Mouse (Mus musculus) heart, postnatal 14 days (tissue): ENCODE data around the gene Mroh2a. TPM values are rescaled to one million over a fixed set of nuclear protein-coding genes. Genes with fewer than 3 reads are reported as not detected.

Experiments used
- DNase-seq, 2 experiments: peaks; one replicate each; pipeline ENCODE4 v3.0.0; 2021 to 2022
- intact Hi-C: fragments of 180-260 bp; cut with DNase I; formaldehyde crosslinking; loops from one replicate; pipeline ENCODE4 v1.15.1; 2025
- total RNA-seq, 2 experiments: library from RNA; stranded (reverse); gene quantifications; 2 replicates each; pipeline ENCODE4 v1.2.3; 2021

Mroh2a gene
- total RNA-seq, 2 experiments from 2014 or later, result 0.07 to 0.15 TPM

GRCm38 (mm10) chr1:88286136-88286845 lies 59.5 kb downstream of the Mroh2a start:
- no peak for DNase-seq
- intact Hi-C loops, result no loop called here

DNA sequence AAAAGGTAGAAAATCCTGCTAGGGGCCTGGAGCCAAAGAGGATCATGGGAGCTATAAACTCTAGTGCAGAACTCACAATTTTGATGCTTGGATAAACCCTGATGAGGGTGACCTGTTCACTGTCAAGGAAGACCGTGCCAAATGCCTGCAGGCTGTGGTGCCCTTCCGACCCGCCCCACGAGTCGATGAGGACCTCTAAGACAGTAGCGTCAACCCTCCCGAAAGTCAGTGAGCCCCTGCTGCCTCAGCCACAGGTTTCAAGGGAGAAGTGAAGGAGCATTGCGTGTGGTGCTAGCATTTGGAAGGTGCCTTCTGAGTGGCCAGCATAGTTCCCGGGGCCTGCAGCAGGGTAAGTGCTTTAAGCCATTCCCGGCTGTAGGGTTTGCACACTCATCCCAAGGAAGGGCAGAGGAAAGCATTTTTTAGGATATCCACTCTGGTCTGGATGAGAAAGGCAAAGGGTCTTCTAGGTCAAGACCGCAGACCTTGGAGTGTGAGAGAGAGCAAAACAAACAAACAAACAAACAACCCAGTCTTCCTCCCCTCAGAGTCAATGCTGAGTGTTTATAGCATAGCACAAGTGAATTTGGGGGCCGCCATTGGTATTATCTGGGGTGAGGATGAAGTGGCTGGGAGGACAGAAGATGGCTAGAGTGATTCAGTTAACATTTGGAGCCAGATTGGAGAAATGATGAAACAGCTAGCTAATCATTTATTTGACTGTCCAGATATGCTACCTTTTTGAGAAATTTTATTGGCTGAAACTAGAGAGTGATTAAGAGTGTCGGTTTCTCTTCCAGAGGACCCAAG lies 60.3 kb downstream of the Mroh2a start:
- no peak for DNase-seq
- intact Hi-C loops, result no loop called here

- intact Hi-C loops, result no loop called here
- DNase-seq, result peak in 1 of 2 experiments; percentile 78
These were observed 60.9 kb downstream of the Mroh2a start for GRCm38 (mm10) chr1:88287697-88287980.

- DNase-seq, result no peak
- intact Hi-C loops, result no loop called here
These were observed 61.4 kb downstream of the Mroh2a start for GRCm38 (mm10) chr1:88288056-88288788.

GRCm38 (mm10) chr1:88288789-88289127 lies 62.0 kb downstream of the Mroh2a start:
- no peak for DNase-seq
- intact Hi-C loops, result no loop called here

DNA sequence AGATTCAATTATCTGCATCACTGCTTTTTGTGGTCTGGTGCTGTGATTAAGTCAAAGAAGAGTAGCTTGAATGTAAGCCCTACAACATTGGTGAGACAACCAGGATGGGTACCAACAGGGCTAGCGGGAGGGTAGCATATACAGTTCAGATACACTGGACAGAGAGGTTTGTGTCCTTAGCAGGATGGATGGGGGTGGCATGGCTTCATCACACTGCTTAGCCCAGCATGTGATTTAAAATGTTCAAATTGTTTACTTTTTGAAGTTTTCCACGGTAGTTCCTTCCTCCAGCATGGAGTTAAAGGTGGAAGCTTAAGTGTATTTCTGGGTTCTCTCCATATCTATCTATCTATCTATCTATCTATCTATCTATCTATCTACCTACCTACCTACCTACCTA lies 62.4 kb downstream of the Mroh2a start:
- intact Hi-C loops, result no loop called here
- DNase-seq, result no peak

- intact Hi-C loops, result no loop called here
- peak in 1 of 2 experiments; percentile 67 for DNase-seq
These were observed 63.1 kb downstream of the Mroh2a start for GRCm38 (mm10) chr1:88289917-88290316.

- DNase-seq, result no peak
- intact Hi-C loops, result no loop called here
These were observed 63.7 kb downstream of the Mroh2a start for GRCm38 (mm10) chr1:88290511-88290910.

DNA sequence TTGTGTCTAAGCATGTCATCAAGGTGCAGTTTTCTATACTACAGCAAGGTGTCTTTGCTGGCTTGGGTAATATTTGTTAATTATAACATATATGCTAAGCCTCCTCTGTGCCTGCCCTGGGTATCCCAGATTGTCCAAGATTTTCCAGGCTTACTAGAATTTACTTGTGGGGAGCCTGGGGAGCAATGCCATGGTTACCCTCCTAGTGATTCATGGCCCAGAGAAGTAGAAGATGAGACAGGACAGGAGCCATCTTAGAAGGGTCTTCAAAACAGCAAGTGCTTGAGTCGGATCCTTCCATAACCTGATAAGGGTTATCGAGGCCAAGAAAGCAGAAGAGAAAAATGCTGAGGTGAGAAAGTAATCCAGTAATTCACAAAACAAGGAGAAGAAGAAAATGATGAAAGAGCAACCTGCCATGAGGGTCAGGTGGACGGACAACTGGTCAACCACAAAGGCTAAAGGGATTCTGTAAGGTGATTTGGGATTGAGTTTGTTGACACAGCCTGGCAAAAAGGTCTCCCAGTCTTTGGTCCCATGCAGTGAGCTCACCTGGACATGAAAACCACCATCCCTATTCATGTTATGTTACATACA lies 64.7 kb downstream of the Mroh2a start:
- no peak for DNase-seq
- intact Hi-C loops, result no loop called here

- intact Hi-C loops, result no loop called here
- no peak for DNase-seq
These were observed 65.3 kb downstream of the Mroh2a start for GRCm38 (mm10) chr1:88292057-88292456.

DNA sequence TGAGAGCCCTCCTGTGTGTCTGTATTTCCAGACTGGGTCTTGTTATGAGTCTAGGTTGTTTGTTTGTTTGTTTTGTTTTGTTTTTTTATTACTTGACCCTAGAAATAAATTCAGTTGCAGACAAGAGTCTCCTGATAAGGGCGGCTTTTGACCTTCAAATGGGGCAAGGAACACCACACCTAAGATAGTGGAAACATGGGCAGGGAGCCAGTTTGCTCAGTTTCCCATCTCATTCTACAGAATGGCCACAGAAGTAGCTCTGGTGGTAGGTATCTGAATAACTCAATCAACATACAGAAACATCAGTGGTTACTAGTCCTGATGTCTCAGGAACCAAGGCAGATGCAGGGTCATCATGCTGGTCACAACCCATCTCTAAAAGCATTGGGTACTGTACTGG lies 67.9 kb downstream of the Mroh2a start:
- no peak for DNase-seq
- intact Hi-C loops, result no loop called here

- no peak for DNase-seq
- intact Hi-C loops, result no loop called here
These were observed 69.6 kb downstream of the Mroh2a start for GRCm38 (mm10) chr1:88296171-88296920.

GRCm38 (mm10) chr1:88297480-88298258 lies 70.9 kb downstream of the Mroh2a start:
- intact Hi-C loops, result no loop called here
- no peak for DNase-seq

DNA sequence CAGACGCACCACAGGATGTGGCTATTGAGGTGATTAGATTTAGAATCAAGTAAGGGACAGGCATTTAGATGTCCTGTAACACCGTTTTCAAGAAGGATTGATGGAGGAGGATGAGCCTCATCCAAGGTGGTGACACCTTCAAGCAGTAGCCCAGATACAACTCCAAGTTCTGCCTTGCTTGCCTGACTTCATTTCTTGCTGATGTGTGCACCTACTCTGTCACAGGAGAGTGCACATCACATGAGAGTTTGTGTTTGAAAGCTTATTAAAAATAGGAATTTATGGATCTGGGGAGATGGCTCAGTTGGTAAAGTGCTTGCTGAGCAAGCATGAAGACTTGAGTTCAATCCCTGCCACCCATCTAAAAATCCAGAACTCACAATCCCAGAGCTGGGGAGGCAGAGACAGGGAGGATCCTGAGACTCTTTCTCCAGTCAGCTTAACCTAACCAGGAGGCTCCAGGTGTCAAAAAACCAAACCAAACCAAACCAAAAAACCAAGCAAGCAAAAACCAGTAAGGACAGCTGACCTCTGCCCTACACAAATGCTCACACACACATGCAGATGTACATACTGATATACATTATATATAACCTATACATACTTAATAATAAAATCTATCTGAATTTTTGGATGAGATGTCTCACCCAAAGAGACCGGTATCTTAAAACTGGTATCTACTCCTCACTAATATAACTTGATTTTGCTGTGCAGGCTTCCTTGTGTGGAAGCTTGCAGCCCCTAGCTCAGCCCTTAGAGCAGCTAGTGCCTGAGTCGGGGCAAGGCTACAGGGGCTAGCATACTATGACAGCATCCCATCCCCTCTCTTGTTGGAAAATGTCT lies 72.1 kb downstream of the Mroh2a start:
- DNase-seq, result no peak
- intact Hi-C loops, result no loop called here

GRCm38 (mm10) chr1:88299529-88299945 lies 72.8 kb downstream of the Mroh2a start:
- intact Hi-C loops, result no loop called here
- DNase-seq, result no peak

GRCm38 (mm10) chr1:88300301-88301050 lies 73.7 kb downstream of the Mroh2a start:
- no peak for DNase-seq
- intact Hi-C loops, result no loop called here

- intact Hi-C loops, result no loop called here
- DNase-seq, result no peak
These were observed 74.6 kb downstream of the Mroh2a start for GRCm38 (mm10) chr1:88301121-88302014.
